Mouse (Mus musculus) heart, postnatal 0 days (tissue): ENCODE results near the gene Calm2. TPM values are rescaled to one million over a fixed set of nuclear protein-coding genes. Genes with fewer than 3 reads are reported as not detected.
A peak's percentile ranks its signal among the peaks of the same experiment; 100 is the strongest.

Source experiments
- ATAC-seq: fragments of 200-750 bp; cut with Nextera tagmentation; 2 replicates; pipeline ENCODE4 v1.8.0; 2017; ENCODE audit warnings: low read depth, moderate number of reproducible peaks, moderate library complexity; ENCODE audit not compliant: insufficient read depth
- DNase-seq: peaks from one replicate; pipeline ENCODE4 v3.0.0-alpha.2; 2016; ENCODE audit warnings: low spot score
- H3K27ac ChIP-seq: fragments of 300-500 bp; sonication (generic); 2 replicates; pipeline ENCODE4 v1.5.1; 2014; ENCODE audit warnings: low read depth, mild to moderate bottlenecking
- H3K27me3 ChIP-seq: fragments of 300-500 bp; sonication (generic); 2 replicates; pipeline ENCODE4 v1.6.1; 2014; ENCODE audit warnings: low read length, mixed read lengths; ENCODE audit not compliant: control insufficient read depth, insufficient read depth
- H3K36me3 ChIP-seq: fragments of 300-500 bp; sonication (generic); replicated peaks from 2 replicates; pipeline ENCODE4 v1.6.1; 2014; ENCODE audit warnings: low read length, mixed read lengths; ENCODE audit not compliant: control insufficient read depth, insufficient read depth
- H3K4me1 ChIP-seq: fragments of 300-500 bp; sonication (generic); 2 replicates; pipeline ENCODE4 v1.6.1; 2014; ENCODE audit warnings: antibody characterized with exemption; ENCODE audit not compliant: control insufficient read depth, insufficient read depth
- H3K4me2 ChIP-seq: fragments of 300-500 bp; sonication (generic); 2 replicates; pipeline ENCODE4 v1.6.1; 2014; ENCODE audit warnings: low read depth, mild to moderate bottlenecking, low read length, moderate library complexity
- H3K4me3 ChIP-seq: fragments of 300-500 bp; sonication (generic); 2 replicates; pipeline ENCODE4 v1.5.1; 2014; ENCODE audit warnings: low read depth, low read length
- H3K9ac ChIP-seq: fragments of 300-500 bp; sonication (generic); replicated peaks from 2 replicates; pipeline ENCODE4 v1.6.1; 2014; ENCODE audit warnings: low read depth, low read length, mixed read lengths
- H3K9me3 ChIP-seq: fragments of 300-500 bp; sonication (generic); replicated peaks from 2 replicates; pipeline ENCODE4 v1.6.1; 2016; ENCODE audit warnings: low read length; ENCODE audit not compliant: control insufficient read depth
- CTCF ChIP-seq: IDR thresholded peaks from 2 replicates; pipeline ENCODE4 v1.5.1; 2016; ENCODE audit warnings: antibody characterized with exemption, control low read depth, low read depth
- EP300 ChIP-seq: IDR thresholded peaks from 2 replicates; pipeline ENCODE4 v1.6.1; 2016; ENCODE audit warnings: antibody characterized with exemption, low read depth
- WGBS: fragments of 180-500 bp; shearing (Covaris S2); extraction: QIAGEN DNeasy Blood & Tissue Kit; methylation state at CpG from one replicate; pipeline ENCODE4 v1.1.7; 2014; 5-methylcytosine and 5-hydroxymethylcytosine counted together
- polyA plus RNA-seq: library from polyadenylated mRNA; unstranded; fragments of >200 nt; fragmentation: Nextera tagmentation; extraction: Ambion mirVana; gene quantifications from 2 replicates; pipeline ENCODE4 v1.2.1, GENCODE M21; 2015
- total RNA-seq: library from RNA; depleted of rRNA; stranded (reverse); fragments of >200 nt; gene quantifications from 2 replicates; pipeline ENCODE4 v1.2.3, GENCODE M21; 2014; ENCODE audit warnings: low replicate concordance; rRNA removed

Calm2 gene
- 129 and 183 TPM in 2 replicates for total RNA-seq
- 389 and 428 TPM in 2 replicates for polyA plus RNA-seq

DNA sequence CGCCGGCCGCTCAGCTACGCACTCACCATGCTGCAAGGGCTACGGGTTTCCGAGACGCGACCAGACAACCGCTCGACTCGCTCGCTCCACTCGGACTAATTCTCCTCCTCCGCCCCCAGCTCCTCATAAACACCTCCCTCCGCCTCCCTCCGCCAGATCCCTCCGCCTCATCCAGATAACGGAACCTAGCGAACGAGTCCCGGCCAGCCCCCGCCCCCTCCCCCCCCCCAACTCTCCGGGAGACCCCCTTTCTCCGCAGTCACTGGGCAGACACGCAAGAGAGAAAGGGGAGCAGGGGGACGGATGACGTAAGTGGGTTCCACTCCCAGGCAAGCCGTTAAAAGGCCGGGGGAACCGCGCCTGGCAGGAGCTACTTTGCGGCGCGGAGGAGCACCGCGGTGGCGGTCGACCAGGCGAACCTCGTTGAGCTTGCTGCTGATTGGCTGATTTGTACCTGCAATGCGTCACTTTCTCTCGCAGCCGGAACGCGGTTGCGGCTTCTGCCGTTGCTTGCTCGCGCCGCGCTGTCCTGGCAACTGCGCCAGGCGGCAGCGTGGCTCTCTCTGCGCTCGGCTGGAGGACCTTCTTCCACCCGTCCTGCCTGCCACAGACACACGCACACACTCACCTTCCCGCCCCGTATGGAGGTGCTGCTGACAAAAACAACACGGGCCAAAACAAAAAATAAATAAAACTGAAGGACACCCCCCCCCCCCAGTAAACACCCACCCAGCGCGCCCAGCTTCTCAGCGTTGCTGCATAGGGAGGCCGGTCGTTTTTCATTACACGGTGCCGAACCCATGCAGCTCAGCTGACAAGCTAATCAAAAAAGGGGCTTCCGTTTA lies at the start of gene Calm2:
Calm2 (minus strand) TSS at position 169 of the 845 bp plus-strand sequence.
- under 1% methylated on average over 63 of the region's 69 CpGs for WGBS
- ATAC-seq, result peak; percentile 91
- H3K4me2 ChIP-seq, result peak within 1 kb of the TSS; percentile 72
- TF ChIP-seq CTCF, result peak; percentile 22; the same call in 1 of the 2 replicates
- TF ChIP-seq EP300, result peak; percentile 72
- H3K27ac ChIP-seq, result peak within 1 kb of the TSS; percentile 97
- peak within 1 kb of the TSS; percentile 98 for H3K9ac ChIP-seq
- peak within 1 kb of the TSS; percentile 94 for H3K4me3 ChIP-seq
- no peaks in the 10 kb centered on the region for H3K9me3 ChIP-seq
- peak; percentile 94 for DNase-seq
- H3K36me3 ChIP-seq, result no peaks in the 10 kb centered on the region
- H3K4me1 ChIP-seq, result peaks cover 27% of the 10 kb centered on the region
- H3K27me3 ChIP-seq, result no peaks in the 10 kb centered on the region

DNA sequence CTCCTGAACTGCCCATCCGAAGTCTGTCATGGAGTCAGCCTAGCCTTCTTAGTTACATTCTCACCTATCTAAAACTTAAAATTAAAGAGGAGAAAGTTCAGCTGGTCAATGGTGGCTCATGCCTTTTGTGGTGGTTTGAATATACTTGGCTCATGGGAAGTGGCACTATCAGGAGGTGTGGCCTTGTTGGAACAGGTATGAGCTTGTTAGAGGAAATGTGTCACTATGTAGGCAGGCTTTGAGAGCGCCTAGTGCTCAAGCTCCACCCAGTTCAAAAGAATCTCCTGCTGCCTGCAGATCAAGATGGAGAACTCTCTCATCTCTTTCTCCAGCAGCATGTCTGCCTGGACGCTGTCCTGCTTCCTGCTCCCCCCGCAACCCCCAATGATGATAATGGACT lies 48.8 kb upstream of the Calm2 start:
- TF ChIP-seq CTCF (no peak), EP300 (no peak)
- no peak overlapping the region for H3K27ac ChIP-seq
- no peak overlapping the region for H3K4me3 ChIP-seq
- 86% methylated on average over 4 of the region's 4 CpGs for WGBS
- H3K9me3 ChIP-seq, result no peaks in the 10 kb centered on the region
- H3K4me1 ChIP-seq, result 0 out of 2 replicates have a peak, but pooled peaks cover 1% of the 10 kb centered on the region
- ATAC-seq, result no peak
- no peaks in the 10 kb centered on the region for H3K36me3 ChIP-seq
- DNase-seq, result no peak
- no peaks in the 10 kb centered on the region for H3K27me3 ChIP-seq
- no peak overlapping the region for H3K4me2 ChIP-seq
- no peak overlapping the region for H3K9ac ChIP-seq

DNA sequence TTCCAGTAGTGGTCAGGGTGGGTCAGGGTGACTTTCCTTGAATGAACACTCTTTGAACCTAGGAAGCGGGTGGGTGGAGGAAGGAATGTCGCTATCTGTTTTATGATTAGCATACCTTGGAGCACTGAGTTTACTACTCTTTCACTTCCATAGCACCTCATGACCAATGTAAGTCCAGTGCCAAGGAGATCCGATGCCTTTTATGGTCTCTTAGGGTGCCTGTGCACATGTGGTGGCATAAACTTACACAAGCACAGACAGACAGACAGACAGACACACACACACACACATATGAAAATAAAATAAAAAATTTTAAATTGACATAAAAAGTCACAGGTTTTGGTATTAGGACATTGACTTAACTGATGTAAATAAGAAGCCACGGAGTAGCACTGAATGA lies 47.6 kb upstream of the Calm2 start:
- H3K4me2 ChIP-seq, result no peak overlapping the region
- H3K9ac ChIP-seq, result no peak overlapping the region
- no peaks in the 10 kb centered on the region for H3K36me3 ChIP-seq
- DNase-seq, result no peak
- H3K4me3 ChIP-seq, result no peak overlapping the region
- no peaks in the 10 kb centered on the region for H3K9me3 ChIP-seq
- 0 out of 2 replicates have a peak, but pooled peaks cover 4% of the 10 kb centered on the region for H3K4me1 ChIP-seq
- 83% methylated on average over 4 of the region's 4 CpGs for WGBS
- no peaks in the 10 kb centered on the region for H3K27me3 ChIP-seq
- no peak for ATAC-seq
- no peak overlapping the region for H3K27ac ChIP-seq
- TF ChIP-seq CTCF (no peak), EP300 (no peak)

DNA sequence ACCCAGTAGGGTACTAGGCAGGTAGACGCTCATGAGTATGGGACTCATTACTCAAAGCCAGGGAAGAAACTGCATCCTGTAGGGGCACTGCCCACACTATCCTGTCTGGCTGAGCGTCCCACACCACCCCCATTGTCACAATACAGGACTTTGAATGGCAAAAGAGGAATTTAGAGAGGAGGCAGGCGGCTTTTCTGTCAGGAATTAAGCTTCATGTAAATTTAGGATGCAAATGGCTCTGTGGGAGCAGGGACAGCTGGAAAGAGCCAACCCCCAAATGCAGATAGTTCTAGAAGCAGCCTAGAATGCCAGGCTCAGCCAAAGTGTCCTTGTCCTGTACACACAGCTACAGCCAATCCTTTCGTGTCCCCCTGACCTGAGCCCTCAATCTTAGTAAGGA lies 45.6 kb upstream of the Calm2 start:
- no peak overlapping the region for H3K27ac ChIP-seq
- no peak overlapping the region for H3K4me3 ChIP-seq
- no peaks in the 10 kb centered on the region for H3K27me3 ChIP-seq
- DNase-seq (no peak), ATAC-seq (no peak)
- H3K4me1 ChIP-seq, result 0 out of 2 replicates have a peak, but pooled peaks cover 4% of the 10 kb centered on the region
- 66% methylated on average over 4 of the region's 4 CpGs for WGBS
- TF ChIP-seq EP300 (no peak), CTCF (no peak)
- H3K4me2 ChIP-seq, result no peak overlapping the region
- no peak overlapping the region for H3K9ac ChIP-seq
- H3K9me3 ChIP-seq, result no peaks in the 10 kb centered on the region
- H3K36me3 ChIP-seq, result no peaks in the 10 kb centered on the region

DNA sequence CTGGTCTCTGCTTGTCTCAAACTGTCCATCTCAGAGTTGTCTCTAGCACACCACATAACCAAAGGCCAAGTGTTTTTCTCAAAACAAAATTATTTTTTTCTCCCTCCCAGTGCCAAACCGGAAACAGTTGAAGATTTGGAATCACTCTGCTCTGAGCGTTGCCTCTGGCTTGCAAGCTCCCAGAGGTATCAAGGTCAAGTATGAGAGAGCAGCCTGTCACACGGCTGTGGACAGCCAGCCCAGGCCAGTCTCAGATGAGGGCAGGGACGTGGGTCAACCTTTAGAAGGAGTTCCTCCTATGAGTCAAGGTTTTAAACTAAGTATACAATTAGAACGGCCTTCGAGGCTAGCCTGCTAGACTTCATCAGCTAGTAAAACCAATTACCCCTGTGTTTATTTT lies 43.6 kb upstream of the Calm2 start:
- Histone ChIP-seq H3K4me1 (0 out of 2 replicates have a peak, but pooled peaks cover 4% of the 10 kb centered on the region), H3K36me3 (no peaks in the 10 kb centered on the region), H3K27ac (no peak overlapping the region), H3K9ac (no peak overlapping the region), H3K27me3 (no peaks in the 10 kb centered on the region), H3K4me2 (no peak overlapping the region), H3K4me3 (no peak overlapping the region), H3K9me3 (no peaks in the 10 kb centered on the region)
- WGBS, result 24% methylated on average over 6 of the region's 6 CpGs
- no peak; the same call in 1 of the 2 replicates for ATAC-seq
- TF ChIP-seq EP300 (no peak), CTCF (no peak)
- peak; percentile 29 for DNase-seq
